Mouse (Mus musculus): ENCODE data around the gene Cep55. TPM values are rescaled to one million over a fixed set of nuclear protein-coding genes. Genes with fewer than 3 reads are reported as not detected.

Gene Cep55
- polyA plus RNA-seq, 1 experiment from 2014 or later, result 61.3 TPM

DNA sequence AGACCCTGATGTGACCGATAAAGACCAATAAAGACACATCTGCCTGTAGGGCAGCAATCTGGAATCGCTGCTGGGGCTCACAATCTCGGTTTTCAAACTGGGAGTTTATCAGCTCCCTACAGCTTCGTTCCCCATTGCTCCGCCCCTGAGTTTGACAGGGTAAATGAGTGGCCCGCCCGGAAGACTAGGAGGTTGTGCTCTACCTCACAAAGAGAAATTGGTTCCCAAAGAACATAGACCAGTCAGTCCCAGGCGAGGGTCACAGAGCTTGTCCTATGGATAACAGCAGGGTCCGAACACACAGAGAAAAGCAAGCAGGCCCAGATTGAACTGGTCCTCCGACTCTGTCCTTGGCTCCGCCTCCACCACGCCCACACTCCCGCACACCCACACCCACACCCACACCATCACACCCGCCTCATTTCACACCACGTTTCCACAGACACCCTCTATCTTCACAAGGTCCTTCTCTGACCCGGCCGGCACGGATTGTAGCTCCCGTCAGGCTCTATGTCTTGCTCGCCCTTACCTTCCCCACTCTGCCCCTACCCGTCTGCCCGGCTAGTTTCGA lies 577 bp upstream of the Cep55 start:
- WGBS, result 1% methylated on average over 23 of the region's 23 CpGs
- Histone ChIP-seq H3K27me3 (ENCODE audit: control insufficient read depth, insufficient read depth, low read length) (no peaks in the 10 kb centered on the region), H3K4me3 (ENCODE audit: low read depth, low read length) (peak overlapping the region; percentile 75), H3K27ac (ENCODE audit: low read depth, low read length) (no peak overlapping the region), H3K4me1 (replicated peaks; ENCODE audit: control insufficient read depth, insufficient read depth, low read length) (peaks cover 5% of the 10 kb centered on the region; the same call in 1 of the 2 replicates), H3K9ac (ENCODE audit: low read length) (peak overlapping the region; percentile 53), H3K4me2 (ENCODE audit: low read depth, low read length, severe bottlenecking) (peak overlapping the region; percentile 53), H3K36me3 (ENCODE audit: control insufficient read depth, insufficient read depth, low read length) (peaks cover 3% of the 10 kb centered on the region; the same call in 1 of the 2 replicates), H3K9me3 (ENCODE audit: control insufficient read depth, low read length) (no peaks in the 10 kb centered on the region)
- DNase-seq (ENCODE audit: low spot score) (no peak), ATAC-seq (replicated peaks; ENCODE audit: low FRiP score) (no peak)

DNA sequence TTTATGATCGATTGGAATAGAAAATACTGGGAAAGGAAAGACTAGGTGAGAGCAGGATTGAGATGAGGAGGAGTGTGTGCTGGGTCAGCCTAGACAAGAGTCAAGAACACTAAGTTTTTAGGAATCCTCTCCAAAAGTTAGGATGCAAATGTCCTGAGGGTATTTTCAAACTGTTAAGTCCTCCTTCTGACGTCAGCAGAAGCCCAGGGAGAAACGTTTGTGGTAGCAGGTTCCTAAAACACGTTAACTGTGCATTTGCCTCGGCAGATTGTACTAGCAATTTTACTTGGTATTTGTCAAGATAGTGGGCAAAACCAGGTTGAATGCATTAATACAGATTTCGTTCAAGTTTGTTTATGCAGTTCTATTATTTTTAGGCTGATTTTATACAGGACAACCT lies 987 bp downstream of the Cep55 start:
- H3K27ac ChIP-seq (ENCODE audit: low read depth, low read length), result no peak overlapping the region
- ATAC-seq (replicated peaks; ENCODE audit: low FRiP score), result no peak

DNA sequence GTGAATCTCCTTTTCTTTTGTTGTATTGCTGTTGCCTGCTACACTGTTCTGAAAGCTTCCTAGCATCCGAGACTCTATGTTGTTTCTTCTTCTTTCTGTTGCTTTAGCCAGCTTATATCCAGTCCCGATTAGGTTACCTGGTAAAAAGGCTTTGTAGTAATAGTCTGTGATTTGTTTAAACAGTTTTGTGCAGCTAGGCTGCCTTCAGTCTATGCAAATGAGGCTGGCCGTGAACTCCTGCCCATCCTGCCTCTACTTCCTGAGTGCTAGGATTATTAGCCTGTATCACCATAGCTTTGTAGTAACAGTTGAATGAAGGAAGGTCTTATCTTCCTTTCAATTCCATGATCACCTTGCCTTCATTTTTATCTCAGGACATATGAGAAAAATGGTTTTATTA lies 1.5 kb downstream of the Cep55 start:
- Histone ChIP-seq H3K4me3 (ENCODE audit: low read depth, low read length) (peak overlapping the region; percentile 75), H3K36me3 (ENCODE audit: control insufficient read depth, insufficient read depth, low read length) (peaks cover 5% of the 10 kb centered on the region; the same call in 1 of the 2 replicates), H3K27me3 (ENCODE audit: control insufficient read depth, insufficient read depth, low read length) (no peaks in the 10 kb centered on the region), H3K4me1 (replicated peaks; ENCODE audit: control insufficient read depth, insufficient read depth, low read length) (peaks cover 5% of the 10 kb centered on the region; the same call in 1 of the 2 replicates), H3K27ac (ENCODE audit: low read depth, low read length) (no peak overlapping the region), H3K4me2 (ENCODE audit: low read depth, low read length, severe bottlenecking) (peak overlapping the region; percentile 67), H3K9ac (ENCODE audit: low read length) (peak overlapping the region; percentile 38; the same call in 1 of the 2 replicates), H3K9me3 (ENCODE audit: control insufficient read depth, low read length) (no peaks in the 10 kb centered on the region)
- ATAC-seq (replicated peaks; ENCODE audit: low FRiP score) (no peak), DNase-seq (ENCODE audit: low spot score) (no peak)
- 54% methylated on average over 3 of the region's 3 CpGs for WGBS

More for the DNA sequence above, 987 bp downstream of the Cep55 start:
- Histone ChIP-seq H3K36me3 (ENCODE audit: control insufficient read depth, insufficient read depth, low read length) (peaks cover 5% of the 10 kb centered on the region; the same call in 1 of the 2 replicates), H3K4me3 (ENCODE audit: low read depth, low read length) (peak overlapping the region; percentile 75), H3K27me3 (ENCODE audit: control insufficient read depth, insufficient read depth, low read length) (no peaks in the 10 kb centered on the region), H3K4me1 (replicated peaks; ENCODE audit: control insufficient read depth, insufficient read depth, low read length) (peaks cover 5% of the 10 kb centered on the region; the same call in 1 of the 2 replicates), H3K4me2 (ENCODE audit: low read depth, low read length, severe bottlenecking) (peak overlapping the region; percentile 67), H3K9me3 (ENCODE audit: control insufficient read depth, low read length) (no peaks in the 10 kb centered on the region), H3K9ac (ENCODE audit: low read length) (peak overlapping the region; percentile 78)
- DNase-seq (ENCODE audit: low spot score), result no peak
- WGBS, result 23% methylated on average over 6 of the region's 6 CpGs

DNA sequence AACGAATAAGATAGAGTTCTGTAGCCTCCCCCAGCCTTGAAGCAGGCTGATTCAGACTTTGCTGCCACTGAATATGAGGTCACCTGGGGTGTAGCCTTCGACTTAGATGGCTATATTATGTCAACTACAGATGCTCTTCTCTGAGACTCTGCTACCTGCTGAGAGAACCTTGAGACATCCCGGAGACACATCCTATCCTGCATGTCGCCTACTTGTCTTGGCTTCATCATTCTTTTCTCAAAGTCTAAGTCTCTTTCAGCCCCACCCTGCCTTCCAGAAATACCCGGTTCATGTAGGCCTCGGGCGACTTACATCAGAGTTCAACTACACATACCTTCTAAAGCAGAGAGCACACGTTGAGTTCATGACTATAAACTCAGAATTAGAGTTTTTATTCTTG lies 2.1 kb downstream of the Cep55 start:
- no peak overlapping the region for H3K9ac ChIP-seq (ENCODE audit: low read length)
- no peaks in the 10 kb centered on the region for H3K9me3 ChIP-seq (ENCODE audit: control insufficient read depth, low read length)
- H3K4me2 ChIP-seq (ENCODE audit: low read depth, low read length, severe bottlenecking), result no peak overlapping the region
- peaks cover 5% of the 10 kb centered on the region; the same call in 1 of the 2 replicates for H3K36me3 ChIP-seq (ENCODE audit: control insufficient read depth, insufficient read depth, low read length)
- ATAC-seq (replicated peaks; ENCODE audit: low FRiP score) (no peak), DNase-seq (ENCODE audit: low spot score) (no peak)
- H3K4me3 ChIP-seq (ENCODE audit: low read depth, low read length), result no peak overlapping the region
- 90% methylated on average over 8 of the region's 8 CpGs for WGBS
- peaks cover 5% of the 10 kb centered on the region; the same call in 1 of the 2 replicates for H3K4me1 ChIP-seq (replicated peaks; ENCODE audit: control insufficient read depth, insufficient read depth, low read length)
- no peaks in the 10 kb centered on the region for H3K27me3 ChIP-seq (ENCODE audit: control insufficient read depth, insufficient read depth, low read length)
- H3K27ac ChIP-seq (ENCODE audit: low read depth, low read length), result no peak overlapping the region

DNA sequence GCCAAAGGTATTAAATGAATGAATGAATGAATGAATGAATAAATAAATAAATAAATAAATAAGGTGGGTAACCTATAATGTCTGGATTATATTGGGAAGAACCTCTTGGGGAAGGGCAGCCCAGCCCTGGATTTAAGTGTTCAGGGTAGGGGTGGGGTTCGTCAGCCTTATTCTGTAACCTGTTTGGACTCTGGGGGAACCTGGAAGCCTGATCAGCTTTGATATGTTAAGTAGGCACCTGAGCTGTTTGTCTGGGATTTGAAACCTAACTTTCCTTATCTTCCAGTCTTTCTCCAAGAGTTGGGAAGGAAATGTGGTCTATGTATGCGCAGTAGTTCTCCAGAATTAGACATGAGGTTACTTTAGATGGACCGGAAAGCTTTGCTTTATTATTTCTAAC lies 8.4 kb downstream of the Cep55 start:
- WGBS, result 88% methylated on average over 3 of the region's 3 CpGs
- Histone ChIP-seq H3K4me1 (replicated peaks; ENCODE audit: control insufficient read depth, insufficient read depth, low read length) (no peaks in the 10 kb centered on the region), H3K4me3 (ENCODE audit: low read depth, low read length) (no peak overlapping the region), H3K9me3 (ENCODE audit: control insufficient read depth, low read length) (no peaks in the 10 kb centered on the region), H3K27me3 (ENCODE audit: control insufficient read depth, insufficient read depth, low read length) (no peaks in the 10 kb centered on the region), H3K9ac (ENCODE audit: low read length) (no peak overlapping the region), H3K27ac (ENCODE audit: low read depth, low read length) (no peak overlapping the region), H3K4me2 (ENCODE audit: low read depth, low read length, severe bottlenecking) (no peak overlapping the region), H3K36me3 (ENCODE audit: control insufficient read depth, insufficient read depth, low read length) (peaks cover 3% of the 10 kb centered on the region; the same call in 1 of the 2 replicates)
- ATAC-seq (replicated peaks; ENCODE audit: low FRiP score) (no peak), DNase-seq (ENCODE audit: low spot score) (no peak)

DNA sequence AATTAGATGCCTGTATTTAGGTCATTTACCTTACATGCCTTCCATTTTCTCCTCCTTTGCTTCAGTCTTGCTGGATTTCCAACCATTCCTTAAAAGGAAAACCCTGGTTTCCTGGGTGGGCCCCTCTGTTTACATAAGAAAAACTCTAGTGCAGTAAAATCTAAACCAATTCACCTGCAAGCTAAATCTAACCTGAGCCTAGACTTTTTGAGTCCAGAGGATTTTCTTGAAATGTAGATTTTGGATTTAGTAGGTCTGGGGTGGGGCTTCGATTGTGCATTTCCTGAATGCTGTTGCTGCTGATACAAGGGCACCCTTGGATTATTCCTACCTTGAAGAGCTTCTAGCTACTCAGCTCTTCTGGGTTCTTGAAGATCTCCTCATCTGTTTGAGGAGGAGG lies 9.2 kb downstream of the Cep55 start:
- Histone ChIP-seq H3K36me3 (ENCODE audit: control insufficient read depth, insufficient read depth, low read length) (peaks cover 3% of the 10 kb centered on the region; the same call in 1 of the 2 replicates), H3K27ac (ENCODE audit: low read depth, low read length) (no peak overlapping the region), H3K4me1 (replicated peaks; ENCODE audit: control insufficient read depth, insufficient read depth, low read length) (no peaks in the 10 kb centered on the region), H3K9me3 (ENCODE audit: control insufficient read depth, low read length) (no peaks in the 10 kb centered on the region), H3K4me3 (ENCODE audit: low read depth, low read length) (no peak overlapping the region), H3K9ac (ENCODE audit: low read length) (no peak overlapping the region), H3K4me2 (ENCODE audit: low read depth, low read length, severe bottlenecking) (no peak overlapping the region), H3K27me3 (ENCODE audit: control insufficient read depth, insufficient read depth, low read length) (no peaks in the 10 kb centered on the region)
- 90% methylated on average over 1 of the region's 1 CpGs for WGBS
- ATAC-seq (replicated peaks; ENCODE audit: low FRiP score), result no peak
- DNase-seq (ENCODE audit: low spot score), result no peak

DNA sequence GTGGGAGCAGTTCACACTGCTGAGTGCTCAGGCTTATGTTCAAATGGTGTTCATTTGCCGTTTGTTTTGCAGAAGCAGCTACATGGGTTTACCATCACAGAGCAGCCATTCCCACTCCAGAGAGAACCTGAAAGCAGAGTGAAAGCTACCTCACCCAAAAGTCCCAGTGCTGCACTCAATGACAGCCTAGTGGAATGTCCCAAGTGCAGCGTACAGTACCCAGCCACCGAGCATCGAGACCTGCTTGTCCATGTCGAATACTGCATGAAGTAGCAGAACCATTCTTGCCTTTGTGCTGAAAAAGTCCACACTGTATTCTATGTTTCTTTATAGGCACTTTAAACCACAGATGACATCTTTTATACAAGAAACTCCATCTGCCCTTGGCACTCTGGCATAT lies 18.4 kb downstream of the Cep55 start:
- Histone ChIP-seq H3K4me1 (replicated peaks; ENCODE audit: control insufficient read depth, insufficient read depth, low read length) (no peaks in the 10 kb centered on the region), H3K4me3 (ENCODE audit: low read depth, low read length) (no peak overlapping the region), H3K27me3 (ENCODE audit: control insufficient read depth, insufficient read depth, low read length) (no peaks in the 10 kb centered on the region), H3K9me3 (ENCODE audit: control insufficient read depth, low read length) (no peaks in the 10 kb centered on the region), H3K4me2 (ENCODE audit: low read depth, low read length, severe bottlenecking) (no peak overlapping the region), H3K27ac (ENCODE audit: low read depth, low read length) (no peak overlapping the region), H3K9ac (ENCODE audit: low read length) (no peak overlapping the region), H3K36me3 (ENCODE audit: control insufficient read depth, insufficient read depth, low read length) (peaks cover 11% of the 10 kb centered on the region; the same call in 1 of the 2 replicates)
- ATAC-seq (replicated peaks; ENCODE audit: low FRiP score) (no peak), DNase-seq (ENCODE audit: low spot score) (no peak)
- WGBS, result 89% methylated on average over 5 of the region's 5 CpGs

DNA sequence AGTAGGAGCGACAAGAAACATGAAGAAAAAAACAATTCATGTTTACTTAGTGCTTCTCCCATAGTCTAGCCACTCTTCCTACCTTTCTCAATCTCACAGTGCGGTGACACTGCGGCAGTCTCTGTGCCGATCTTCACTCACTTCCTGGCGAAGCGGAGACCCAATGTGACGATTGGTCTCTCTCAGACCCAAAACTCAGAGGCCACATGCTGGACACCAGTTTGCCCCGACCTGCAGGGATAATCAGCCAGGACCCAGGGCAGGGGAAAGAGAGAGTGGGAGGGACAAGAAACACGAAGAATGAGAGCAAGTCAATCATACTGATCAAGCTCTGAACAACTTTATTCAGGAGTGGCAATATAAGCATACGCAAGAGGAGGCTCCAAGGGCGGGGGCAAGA lies 20.2 kb downstream of the Cep55 start:
- WGBS, result 85% methylated on average over 11 of the region's 11 CpGs
- no peak overlapping the region for H3K9ac ChIP-seq (ENCODE audit: low read length)
- no peak overlapping the region for H3K27ac ChIP-seq (ENCODE audit: low read depth, low read length)
- no peaks in the 10 kb centered on the region for H3K9me3 ChIP-seq (ENCODE audit: control insufficient read depth, low read length)
- H3K27me3 ChIP-seq (ENCODE audit: control insufficient read depth, insufficient read depth, low read length), result no peaks in the 10 kb centered on the region
- H3K4me2 ChIP-seq (ENCODE audit: low read depth, low read length, severe bottlenecking), result no peak overlapping the region
- peaks cover 7% of the 10 kb centered on the region; the same call in 1 of the 2 replicates for H3K36me3 ChIP-seq (ENCODE audit: control insufficient read depth, insufficient read depth, low read length)
- DNase-seq (ENCODE audit: low spot score) (no peak), ATAC-seq (replicated peaks; ENCODE audit: low FRiP score) (no peak)
- H3K4me3 ChIP-seq (ENCODE audit: low read depth, low read length), result no peak overlapping the region
- H3K4me1 ChIP-seq (replicated peaks; ENCODE audit: control insufficient read depth, insufficient read depth, low read length), result no peaks in the 10 kb centered on the region

DNA sequence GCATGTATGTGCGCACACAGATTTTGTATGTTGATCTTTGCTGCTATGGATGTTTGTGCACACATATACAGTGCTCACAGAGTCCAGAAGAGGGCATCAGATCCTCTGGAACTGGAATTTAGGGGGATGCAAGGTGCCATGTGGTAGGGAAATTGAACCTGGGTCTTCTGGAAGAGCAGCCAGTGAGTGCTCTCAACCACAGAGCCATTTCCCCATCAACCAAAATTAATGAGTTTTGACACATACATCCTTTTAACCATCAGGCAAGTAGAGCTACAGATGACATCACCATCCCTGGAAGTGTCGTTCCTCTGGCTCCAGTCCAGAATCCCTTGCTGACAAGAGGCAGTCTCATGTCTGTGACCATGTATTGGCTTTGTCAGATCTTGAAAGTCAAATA lies 21.4 kb downstream of the Cep55 start:
- WGBS, result 85% methylated on average over 2 of the region's 2 CpGs
- Histone ChIP-seq H3K4me3 (ENCODE audit: low read depth, low read length) (no peak overlapping the region), H3K9ac (ENCODE audit: low read length) (no peak overlapping the region), H3K36me3 (ENCODE audit: control insufficient read depth, insufficient read depth, low read length) (peaks cover 6% of the 10 kb centered on the region; the same call in 1 of the 2 replicates), H3K27me3 (ENCODE audit: control insufficient read depth, insufficient read depth, low read length) (no peaks in the 10 kb centered on the region), H3K4me1 (replicated peaks; ENCODE audit: control insufficient read depth, insufficient read depth, low read length) (no peaks in the 10 kb centered on the region), H3K4me2 (ENCODE audit: low read depth, low read length, severe bottlenecking) (no peak overlapping the region), H3K27ac (ENCODE audit: low read depth, low read length) (no peak overlapping the region), H3K9me3 (ENCODE audit: control insufficient read depth, low read length) (no peaks in the 10 kb centered on the region)
- DNase-seq (ENCODE audit: low spot score), result no peak
- ATAC-seq (replicated peaks; ENCODE audit: low FRiP score), result no peak
